Mouse (Mus musculus) heart, adult 9 months (tissue): ENCODE data around the gene Smu1.
A peak's percentile ranks its signal among the peaks of the same experiment; 100 is the strongest.

Source experiments
- DNase-seq, 2 experiments: peaks; one replicate each; pipeline ENCODE4 v3.0.0; 2022; ENCODE audit warnings: low spot score in 2 of 2

The Smu1 gene

GRCm38 (mm10) chr4:40757157-40757779 is 455 bp downstream of the Smu1 start:
- DNase-seq: no peak

DNA sequence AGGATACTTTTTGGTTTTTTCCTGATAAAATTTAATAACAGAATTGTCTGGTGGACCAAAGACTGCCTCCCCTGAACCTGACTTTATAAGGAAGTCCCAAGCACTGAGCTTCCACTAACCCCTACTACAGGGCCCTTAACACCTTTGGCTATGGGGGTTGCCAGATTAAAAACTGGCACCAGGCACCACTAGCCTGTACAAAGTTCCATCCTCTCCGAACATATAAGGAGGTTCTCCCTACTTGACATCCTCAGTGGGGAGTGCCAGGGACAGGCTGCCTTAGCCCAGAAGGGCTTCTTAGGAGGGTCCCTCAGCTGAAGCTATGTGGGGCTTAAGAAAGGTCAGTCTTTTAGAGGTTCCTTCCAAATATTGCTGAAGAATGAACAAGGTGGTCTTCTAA is 22.4 kb downstream of the Smu1 start:
- DNase-seq: no peak

DNA sequence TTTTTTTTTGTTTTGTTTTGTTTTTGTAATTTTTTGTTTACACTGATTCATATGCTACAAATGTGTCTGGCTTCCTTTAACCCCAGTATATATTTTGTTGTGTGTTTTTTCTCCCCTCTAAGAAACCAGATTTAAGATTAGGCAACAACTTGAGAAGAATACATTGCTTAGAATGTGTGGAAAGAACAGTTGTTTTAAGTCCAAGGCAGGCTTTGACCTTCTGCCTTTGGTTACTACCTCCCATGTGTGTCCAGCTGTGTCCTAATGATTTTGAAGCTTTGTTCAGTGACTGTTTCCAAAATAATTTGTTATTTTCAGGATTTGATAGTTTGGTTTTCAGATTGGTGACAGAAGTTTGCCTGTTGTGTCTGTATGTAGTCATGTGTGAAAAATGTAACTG is 26.5 kb downstream of the Smu1 start:
- no peak for DNase-seq

GRCm38 (mm10) chr4:40727247-40727646 is 30.5 kb downstream of the Smu1 start:
- DNase-seq: no peak

DNA sequence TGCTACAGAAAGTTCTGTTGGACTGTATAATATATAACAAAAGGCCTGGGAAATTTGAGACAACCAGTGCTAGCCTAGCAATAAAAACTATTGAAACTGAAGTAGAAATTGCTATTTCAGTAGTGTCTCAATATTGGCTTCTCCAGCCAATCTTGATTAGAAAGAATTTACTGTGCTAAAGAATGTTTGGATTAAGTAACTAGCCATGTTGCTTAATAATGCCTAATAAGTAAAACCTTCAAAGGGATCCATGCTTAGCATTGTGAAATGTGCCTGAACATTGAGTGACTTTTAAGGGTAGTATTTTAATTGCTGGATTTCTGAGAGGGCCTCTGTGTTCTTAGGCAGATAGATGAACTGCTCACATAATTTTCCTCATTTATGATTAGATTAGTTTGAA is 32.2 kb downstream of the Smu1 start:
- DNase-seq: no peak

- no peak for DNase-seq
Measured at GRCm38 (mm10) chr4:40725141-40725540, 32.6 kb downstream of the Smu1 start.

- DNase-seq: peak; percentile 74 to 84
Measured at GRCm38 (mm10) chr4:40722687-40723460, 34.8 kb downstream of the Smu1 start.

DNA sequence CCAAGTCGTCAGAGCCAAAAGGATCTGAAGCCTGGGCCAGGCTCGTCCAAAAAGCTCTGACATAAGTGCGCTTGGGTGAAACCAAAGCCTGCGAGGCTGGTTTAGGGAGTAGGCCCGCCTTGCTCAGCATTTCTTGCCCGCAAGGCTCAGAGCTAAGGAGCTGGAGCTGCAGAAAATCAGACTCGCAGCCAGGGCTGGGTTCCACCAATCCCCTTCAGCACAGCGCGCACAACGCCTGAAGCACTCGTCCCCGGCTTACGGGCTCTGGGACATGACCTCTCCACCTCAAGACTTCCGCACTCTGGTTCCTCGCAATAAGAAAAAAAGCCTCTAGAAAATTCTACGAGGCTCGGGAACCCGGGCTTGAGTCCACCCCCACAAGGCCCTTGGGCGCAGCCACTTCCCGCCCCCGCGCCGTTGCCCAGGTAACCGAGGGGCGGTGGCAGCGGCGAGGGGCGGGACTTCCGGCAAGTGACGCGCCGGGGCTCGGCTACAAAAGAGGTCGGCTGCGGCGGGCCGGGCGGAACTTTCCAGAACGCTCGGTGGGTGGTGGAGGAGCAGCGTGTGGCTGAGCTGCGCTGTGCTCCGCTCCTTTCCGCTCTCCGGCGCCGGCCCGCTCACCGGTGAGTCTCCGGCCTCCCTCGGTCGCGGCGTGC is 35.6 kb downstream of the Smu1 start, which contains the start of gene Dnaja1:
Gene Dnaja1, plus strand, starts transcription at position 140 of the 656 bp plus-strand sequence.
- DNase-seq: peak; percentile 96 to 97

DNA sequence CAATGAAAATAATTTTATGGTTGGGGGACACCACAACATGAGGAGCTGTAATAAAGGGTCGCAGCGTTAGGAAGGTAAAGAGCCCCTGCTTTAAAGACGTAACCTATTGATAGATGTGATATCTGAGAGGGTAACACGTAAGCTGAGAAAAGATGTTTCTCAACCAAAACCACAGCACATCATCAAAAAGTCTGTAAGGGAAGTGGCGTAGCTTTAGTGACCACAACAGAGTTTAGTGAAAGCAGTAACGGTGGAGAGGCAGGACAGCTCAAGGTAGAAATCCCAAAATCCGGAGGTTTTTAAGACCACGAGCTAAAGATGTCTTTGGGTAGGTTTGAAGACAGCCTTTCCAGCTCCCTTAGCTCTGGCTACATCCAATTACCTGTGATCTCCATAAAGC is 36.8 kb downstream of the Smu1 start:
- no peak for DNase-seq

GRCm38 (mm10) chr4:40717141-40717540 is 40.6 kb downstream of the Smu1 start:
- no peak for DNase-seq

DNA sequence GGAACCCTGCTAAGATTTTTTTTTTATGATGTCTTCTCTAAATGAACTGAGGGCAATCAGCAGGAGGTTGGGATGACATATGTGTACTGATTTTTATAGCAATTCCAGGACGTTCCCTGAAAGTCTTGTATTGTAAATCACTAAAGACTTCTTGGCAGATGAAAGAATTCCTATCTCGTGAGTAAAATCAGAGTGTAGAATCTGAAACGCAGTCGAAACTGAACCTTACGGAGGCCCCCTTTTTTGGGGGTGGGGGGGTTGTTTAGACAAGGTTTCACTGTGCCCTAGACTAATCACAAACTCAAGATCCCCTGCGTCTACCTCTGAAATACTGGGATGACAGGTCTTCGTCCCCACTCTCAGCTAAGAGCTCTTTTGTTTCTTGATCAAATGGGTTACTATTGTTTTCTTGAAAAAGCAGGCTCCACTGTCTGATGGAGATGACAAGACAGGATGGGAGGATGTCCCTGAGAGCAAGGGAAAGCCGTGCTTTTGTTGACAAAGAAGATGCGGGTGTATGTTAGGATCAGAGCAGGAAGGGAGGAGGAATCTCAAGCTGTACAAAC is 53.9 kb downstream of the Smu1 start:
- DNase-seq: no peak

DNA sequence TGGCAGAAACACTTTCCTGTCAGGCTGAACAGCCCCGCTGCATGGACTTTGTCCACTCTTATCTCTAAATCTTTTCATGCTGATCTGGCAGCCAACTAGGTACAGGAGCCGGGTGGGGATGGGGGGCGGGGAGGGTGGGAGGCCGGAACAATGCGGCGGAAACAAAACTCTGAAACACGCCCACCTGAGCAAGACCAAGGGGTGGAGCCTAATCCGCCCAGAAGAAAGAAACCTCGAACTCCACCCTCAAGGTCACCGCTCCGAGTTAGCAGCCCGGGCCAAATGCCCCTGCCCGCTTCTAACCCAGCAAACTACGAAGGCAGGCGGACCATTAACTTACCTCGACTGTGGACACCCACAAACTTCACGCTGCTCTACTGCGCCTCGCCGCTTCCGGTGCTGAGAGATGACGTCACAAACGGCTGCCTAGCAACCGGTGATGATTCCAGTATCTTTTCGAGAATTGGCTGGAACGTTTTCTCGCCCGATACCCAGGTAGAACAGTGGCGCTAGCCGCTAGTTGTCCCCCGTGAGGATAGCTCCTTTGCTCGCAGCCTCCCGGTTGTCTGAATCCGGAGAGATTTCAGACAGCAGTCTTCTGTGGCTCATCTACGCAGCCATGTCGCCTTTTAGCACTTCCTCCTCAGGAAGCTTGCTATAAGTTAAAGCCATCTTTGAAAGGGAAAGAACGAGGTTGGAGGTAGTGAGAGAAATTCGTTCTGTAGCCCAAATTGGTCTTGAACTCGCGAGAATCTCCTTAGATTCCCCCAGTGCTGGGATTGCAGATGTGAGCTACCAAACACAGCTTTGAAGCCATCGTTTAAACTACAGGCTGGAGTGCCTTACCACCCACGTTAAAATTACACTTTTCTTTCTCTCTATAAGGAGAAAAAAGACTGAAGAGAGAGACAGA is 54.7 kb downstream of the Smu1 start, which contains the start of gene Aptx:
Gene Aptx, minus strand, starts transcription at position 398 of the 913 bp plus-strand sequence.
- peak; percentile 94 to 97 for DNase-seq

DNA sequence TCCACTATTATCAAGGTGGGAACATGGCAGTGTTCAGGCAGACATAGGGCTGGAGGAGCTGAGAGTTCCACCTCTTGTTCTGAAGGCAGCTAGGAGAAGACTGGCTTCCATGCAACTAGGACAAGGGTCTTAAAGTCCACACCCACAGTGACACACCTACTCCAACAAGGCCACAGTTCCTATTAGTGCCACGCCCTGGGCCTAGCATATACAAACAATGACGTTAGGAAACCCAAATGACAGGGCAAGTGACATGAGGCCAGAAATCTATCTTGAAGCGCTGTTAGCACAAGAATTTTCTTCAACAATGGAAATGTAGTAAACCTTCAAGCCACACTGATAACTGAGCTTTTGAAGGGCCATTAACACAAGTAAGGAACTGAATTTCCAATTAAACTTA is 55.9 kb downstream of the Smu1 start:
- DNase-seq: no peak

GRCm38 (mm10) chr4:40700216-40700615 is 57.5 kb downstream of the Smu1 start:
- DNase-seq: peak in 1 of 2 experiments; percentile 11

DNA sequence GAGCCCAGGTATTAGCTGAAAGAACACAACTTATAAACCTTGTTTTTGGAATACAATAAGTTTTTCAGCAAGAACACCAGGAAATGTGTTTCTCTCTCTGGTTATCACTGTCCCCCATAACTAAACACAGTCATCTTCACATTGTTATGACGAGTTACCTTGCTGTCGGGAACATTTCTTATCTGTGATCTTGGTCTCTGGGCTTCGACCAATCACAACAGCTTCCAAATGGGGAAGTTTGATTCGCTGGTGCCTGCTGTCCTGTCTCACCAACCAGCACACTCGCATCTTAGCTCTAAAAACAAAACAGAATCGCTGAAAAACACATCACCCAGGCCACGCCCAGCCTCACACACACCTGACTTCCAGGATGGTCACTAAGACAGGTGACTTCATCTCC is 60.7 kb downstream of the Smu1 start:
- DNase-seq: no peak

GRCm38 (mm10) chr4:40691100-40691499 is 66.6 kb downstream of the Smu1 start:
- no peak for DNase-seq
